Mouse (Mus musculus) liver, embryonic 11.5 days (tissue): ENCODE measurements around the gene Lix1. TPM values are rescaled to one million over a fixed set of nuclear protein-coding genes. Genes with fewer than 3 reads are reported as not detected.

Source experiments
- ATAC-seq: fragments of 200-750 bp; cut with Nextera tagmentation; replicated peaks from 2 replicates; pipeline ENCODE4 v1.8.0; 2017; ENCODE audit warnings: moderate number of reproducible peaks, mild to moderate bottlenecking, moderate TSS enrichment, moderate library complexity; ENCODE audit not compliant: low FRiP score
- DNase-seq: peaks from one replicate; pipeline ENCODE4 v3.0.0-alpha.2; 2017; ENCODE audit warnings: low spot score
- H3K27ac ChIP-seq: fragments of 300-500 bp; sonication (generic); 2 replicates; pipeline ENCODE4 v1.5.1; 2014; ENCODE audit warnings: mild to moderate bottlenecking, low read depth, low read length, control low read depth
- H3K27me3 ChIP-seq: fragments of 300-500 bp; sonication (generic); replicated peaks from 2 replicates; pipeline ENCODE4 v1.6.1; 2014; ENCODE audit warnings: low read length, mixed read lengths; ENCODE audit not compliant: control insufficient read depth, insufficient read depth
- H3K36me3 ChIP-seq: fragments of 300-500 bp; sonication (generic); 2 replicates; pipeline ENCODE4 v1.6.1; 2014; ENCODE audit warnings: mild to moderate bottlenecking, low read length, moderate library complexity, mixed read lengths; ENCODE audit not compliant: control insufficient read depth, insufficient read depth
- H3K4me1 ChIP-seq: fragments of 300-500 bp; sonication (generic); replicated peaks from 2 replicates; pipeline ENCODE4 v1.6.1; 2014; ENCODE audit warnings: low read length, mixed read lengths; ENCODE audit not compliant: control insufficient read depth, insufficient read depth
- H3K4me2 ChIP-seq: fragments of 300-500 bp; sonication (generic); 2 replicates; pipeline ENCODE4 v1.6.1; 2014; ENCODE audit warnings: mild to moderate bottlenecking, control low read depth, moderate library complexity
- H3K4me3 ChIP-seq: fragments of 300-500 bp; sonication (generic); 2 replicates; pipeline ENCODE4 v1.5.1; 2014; ENCODE audit warnings: low read depth, low read length, control low read depth
- H3K9ac ChIP-seq: fragments of 300-500 bp; sonication (generic); 2 replicates; pipeline ENCODE4 v1.6.1; 2014; ENCODE audit warnings: low read depth, low read length, control low read depth
- H3K9me3 ChIP-seq: fragments of 300-500 bp; sonication (generic); 2 replicates; pipeline ENCODE4 v1.6.1; 2016; ENCODE audit warnings: low read length, inconsistent platforms, mixed read lengths; ENCODE audit not compliant: control insufficient read depth
- WGBS: fragments of 180-500 bp; shearing (Covaris S2); extraction: QIAGEN DNeasy Blood & Tissue Kit; methylation state at CpG from one replicate; pipeline ENCODE4 v1.1.7; 2014; 5-methylcytosine and 5-hydroxymethylcytosine counted together
- polyA plus RNA-seq: library from polyadenylated mRNA; unstranded; fragments of >200 nt; fragmentation: Nextera tagmentation; extraction: Ambion mirVana; gene quantifications from 2 replicates; pipeline ENCODE4 v1.2.1, GENCODE M21; 2014

Gene Lix1
- polyA plus RNA-seq, 1 experiment from 2014 or later: 3.9 TPM

DNA sequence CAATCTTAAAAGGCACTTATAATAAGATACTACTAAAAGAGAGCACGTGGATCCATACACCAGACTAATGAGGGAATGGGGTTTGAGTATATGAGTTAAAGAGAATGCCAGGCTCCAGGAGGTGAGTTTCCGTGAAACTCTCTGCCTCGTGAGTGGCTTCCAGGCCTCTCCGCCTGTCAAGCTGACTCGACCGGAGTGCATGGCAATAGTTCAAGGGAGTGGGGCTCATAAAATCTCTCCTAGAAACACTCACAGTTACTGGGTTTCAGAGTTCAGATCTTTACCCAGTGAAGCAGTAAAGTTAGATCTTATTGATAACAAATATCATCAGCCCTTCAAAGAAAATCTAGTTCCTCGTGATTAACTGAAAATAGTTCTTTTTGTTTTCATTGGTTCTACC, 94.3 kb downstream of the Lix1 start:
- WGBS: 85% methylated on average over 7 of the region's 7 CpGs
- H3K9ac ChIP-seq: no peak overlapping the region
- DNase-seq: no peak

DNA sequence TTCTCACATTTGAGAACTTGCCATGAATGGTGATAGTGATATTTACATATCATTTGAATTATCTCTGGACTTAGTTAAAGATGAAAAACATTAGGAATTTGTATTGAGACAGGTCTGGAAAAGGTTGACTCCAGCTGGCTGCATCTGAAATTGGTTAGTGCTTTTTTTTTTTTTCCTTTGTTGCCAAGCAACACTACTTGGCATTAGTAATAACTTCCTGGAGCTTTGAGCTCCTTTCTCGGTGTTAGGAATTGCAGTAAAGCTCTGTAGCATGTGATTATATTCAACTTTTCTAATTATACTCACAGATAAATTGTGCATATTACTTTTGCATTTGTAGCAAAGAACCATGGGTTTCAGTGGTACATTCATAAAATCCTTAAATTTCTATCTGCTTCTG, 96.4 kb downstream of the Lix1 start:
- Histone ChIP-seq H3K9me3 (no peaks in the 10 kb centered on the region), H3K27ac (no peak overlapping the region)
- no peak for DNase-seq

More for the DNA sequence above, 94.3 kb downstream of the Lix1 start:
- no peak overlapping the region for H3K27ac ChIP-seq
- no peak for ATAC-seq
- no peak overlapping the region for H3K4me2 ChIP-seq
- no peaks in the 10 kb centered on the region for H3K4me1 ChIP-seq
- no peaks in the 10 kb centered on the region for H3K27me3 ChIP-seq
- no peaks in the 10 kb centered on the region for H3K9me3 ChIP-seq
- H3K36me3 ChIP-seq: no peaks in the 10 kb centered on the region
- H3K4me3 ChIP-seq: no peak overlapping the region

DNA sequence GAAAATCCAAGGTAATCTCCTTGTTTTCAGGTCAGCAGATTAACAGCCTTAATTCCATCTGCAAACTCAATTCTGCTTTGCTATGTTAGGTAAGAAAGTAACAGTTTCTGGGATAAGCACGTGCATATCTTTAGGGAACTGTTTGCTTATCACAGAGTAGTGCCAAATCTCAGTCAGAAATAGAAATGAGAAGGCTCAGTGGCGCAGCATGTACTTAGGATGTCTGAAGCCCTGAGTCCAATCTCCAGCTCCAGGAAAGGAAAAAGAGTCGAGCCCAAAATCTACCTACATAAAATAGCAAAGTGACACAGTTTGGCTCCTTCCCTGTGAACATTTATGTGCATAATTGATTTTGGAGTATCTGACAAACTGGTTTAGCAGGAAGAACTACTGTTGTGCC, 96.8 kb downstream of the Lix1 start:
- no peaks in the 10 kb centered on the region for H3K27me3 ChIP-seq
- no peak for ATAC-seq
- no peaks in the 10 kb centered on the region for H3K36me3 ChIP-seq
- no peak overlapping the region for H3K9ac ChIP-seq
- no peaks in the 10 kb centered on the region for H3K4me1 ChIP-seq
- H3K27ac ChIP-seq: no peak overlapping the region
- no peaks in the 10 kb centered on the region for H3K9me3 ChIP-seq
- H3K4me2 ChIP-seq: no peak overlapping the region
- 59% methylated on average over 3 of the region's 3 CpGs for WGBS
- H3K4me3 ChIP-seq: no peak overlapping the region
- no peak for DNase-seq

More for the DNA sequence above, 96.4 kb downstream of the Lix1 start:
- Histone ChIP-seq H3K27me3 (no peaks in the 10 kb centered on the region), H3K4me3 (no peak overlapping the region), H3K36me3 (no peaks in the 10 kb centered on the region), H3K9ac (no peak overlapping the region), H3K4me1 (no peaks in the 10 kb centered on the region), H3K4me2 (no peak overlapping the region)
- ATAC-seq: no peak
- WGBS: 53% methylated on average over 1 of the region's 1 CpGs

DNA sequence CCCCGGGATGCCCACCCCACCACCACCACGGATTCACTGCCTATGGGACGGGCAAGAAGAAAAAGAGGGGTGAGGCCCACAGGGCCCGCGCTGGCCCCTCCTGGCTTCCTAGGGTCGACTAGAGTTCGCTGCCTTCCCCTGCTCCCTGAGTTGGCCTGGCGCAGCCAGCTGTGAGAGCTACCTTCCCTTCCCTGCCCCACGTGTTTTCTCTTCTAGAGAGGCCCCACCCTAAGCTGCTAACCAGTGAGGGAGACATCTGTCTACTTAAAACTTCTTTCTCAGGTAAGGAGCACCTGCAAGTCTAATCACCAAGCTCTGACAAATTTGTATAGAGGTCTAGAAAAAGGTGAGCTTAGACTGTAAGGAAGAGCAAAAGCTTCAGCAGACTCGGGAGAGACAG, 104.2 kb downstream of the Lix1 start:
- DNase-seq (no peak), ATAC-seq (no peak)
- Histone ChIP-seq H3K27ac (no peak overlapping the region), H3K36me3 (no peaks in the 10 kb centered on the region), H3K27me3 (no peaks in the 10 kb centered on the region), H3K4me3 (no peak overlapping the region), H3K9me3 (no peaks in the 10 kb centered on the region), H3K4me1 (no peaks in the 10 kb centered on the region), H3K4me2 (no peak overlapping the region), H3K9ac (no peak overlapping the region)
- 83% methylated on average over 10 of the region's 10 CpGs for WGBS

Other genes starting within 250 kb of the Lix1 start
- 29.6 and 31.6 TPM in 2 replicates for gene Riok2, start 28.4 kb upstream of the Lix1 start, polyA plus RNA-seq
- 6.6 and 6.8 TPM in 2 replicates for gene Lnpep, start 222.4 kb downstream of the Lix1 start, polyA plus RNA-seq